Mouse (Mus musculus): ENCODE measurements at regions not wholly inside any gene's neighbourhood (a gene's known extent, or its start where the extent isn't known, plus 50 kb on each side); places are given as distances from the start of the nearest gene placed in this dataset.

GRCm38 (mm10) chr8:113065246-113066169, 495.7 kb downstream of the Cntnap4 start:
- no peak overlapping the region for H3K27ac ChIP-seq (ENCODE audit: insufficient read depth, low read depth, low read length)
- H3K4me3 ChIP-seq (ENCODE audit: insufficient read depth, low read length): no peak overlapping the region
- TF ChIP-seq POLR2A (IDR thresholded peaks at IDR 0.05; ENCODE audit: borderline replicate concordance, low read depth, low read length) (no peak), CTCF (IDR thresholded peaks at IDR 0.05; ENCODE audit: low read depth, low read length) (no peak)
- H3K4me1 ChIP-seq (ENCODE audit: control insufficient read depth, insufficient read depth, low read length): no peaks in the 10 kb centered on the region

GRCm38 (mm10) chr8:113066170-113066708, 496.4 kb downstream of the Cntnap4 start:
- Histone ChIP-seq H3K27ac (ENCODE audit: insufficient read depth, low read depth, low read length) (no peak overlapping the region), H3K4me3 (ENCODE audit: insufficient read depth, low read length) (no peak overlapping the region)

DNA sequence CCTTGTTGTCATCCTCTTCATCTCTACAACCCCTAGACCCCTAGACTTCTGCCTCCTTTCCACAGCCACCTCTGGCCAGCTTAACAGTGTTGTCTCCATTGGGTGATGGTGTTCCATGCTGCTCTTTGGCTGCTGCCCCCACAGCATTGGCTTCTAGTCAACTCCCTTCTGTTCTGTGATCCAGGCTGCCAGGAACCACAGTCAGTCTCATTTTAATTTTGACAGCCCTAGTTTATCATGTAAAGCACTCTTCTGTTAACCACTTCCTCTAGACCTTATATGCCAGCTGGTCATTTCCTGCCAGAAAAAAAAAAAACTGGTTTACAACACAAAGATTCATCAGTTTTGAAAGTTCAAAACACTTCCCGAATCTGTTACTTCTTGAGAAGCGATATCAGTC, 514.1 kb downstream of the Cntnap4 start:
- Histone ChIP-seq H3K4me1 (ENCODE audit: control insufficient read depth, insufficient read depth, low read length) (no peaks in the 10 kb centered on the region), H3K27ac (ENCODE audit: insufficient read depth, low read depth, low read length) (no peak overlapping the region), H3K4me3 (ENCODE audit: insufficient read depth, low read length) (no peak overlapping the region)
- TF ChIP-seq CTCF (IDR thresholded peaks at IDR 0.05; ENCODE audit: low read depth, low read length): no peak
- TF ChIP-seq POLR2A (IDR thresholded peaks at IDR 0.05; ENCODE audit: borderline replicate concordance, low read depth, low read length): no peak

More at GRCm38 (mm10) chr8:113066170-113066708, 496.4 kb downstream of the Cntnap4 start:
- no peaks in the 10 kb centered on the region for H3K4me1 ChIP-seq (ENCODE audit: control insufficient read depth, insufficient read depth, low read length)
- TF ChIP-seq CTCF (IDR thresholded peaks at IDR 0.05; ENCODE audit: low read depth, low read length): no peak
- TF ChIP-seq POLR2A (IDR thresholded peaks at IDR 0.05; ENCODE audit: borderline replicate concordance, low read depth, low read length): no peak

DNA sequence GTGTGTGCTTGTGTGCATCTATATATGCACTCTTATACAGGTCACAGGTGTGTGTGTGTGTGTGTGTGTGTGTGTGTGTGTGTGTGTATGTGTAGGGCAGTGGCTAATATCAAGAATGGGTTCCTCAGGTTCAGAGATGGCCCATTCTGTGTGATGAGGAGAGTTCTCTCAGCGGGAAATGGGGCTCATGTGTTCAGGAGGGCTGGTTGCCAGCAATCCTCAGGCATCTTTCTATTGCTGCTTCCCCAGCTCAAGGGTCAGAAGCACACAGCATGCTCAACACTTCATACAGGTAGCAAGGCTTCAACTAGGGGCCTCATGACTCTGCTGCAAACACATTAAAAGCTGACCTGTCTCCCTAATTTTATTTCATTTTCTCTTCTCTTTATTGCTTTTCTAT, 517.7 kb downstream of the Cntnap4 start:
- no peak overlapping the region for H3K27ac ChIP-seq (ENCODE audit: insufficient read depth, low read depth, low read length)
- no peaks in the 10 kb centered on the region for H3K4me1 ChIP-seq (ENCODE audit: control insufficient read depth, insufficient read depth, low read length)
- no peak overlapping the region for H3K4me3 ChIP-seq (ENCODE audit: insufficient read depth, low read length)
- TF ChIP-seq CTCF (IDR thresholded peaks at IDR 0.05; ENCODE audit: low read depth, low read length) (no peak), POLR2A (IDR thresholded peaks at IDR 0.05; ENCODE audit: borderline replicate concordance, low read depth, low read length) (no peak)

DNA sequence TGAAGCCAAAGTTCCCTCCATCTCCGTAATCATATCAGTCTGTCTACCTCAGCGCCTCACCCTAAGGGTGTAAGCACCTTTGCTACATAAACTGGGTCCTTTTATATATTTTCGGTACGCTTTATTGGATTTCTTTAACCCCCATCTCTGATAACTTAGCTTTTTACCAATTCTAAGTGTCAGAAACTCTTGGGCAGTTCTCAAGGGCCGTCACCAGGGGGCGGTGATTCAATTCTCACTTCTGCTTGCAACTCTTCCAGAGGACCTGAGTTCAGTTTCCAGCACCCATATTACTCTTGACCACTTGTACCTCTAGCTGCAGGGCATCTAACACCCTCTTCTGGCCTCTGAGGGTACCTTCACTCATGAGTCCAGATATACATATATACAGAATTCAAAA, 523.7 kb upstream of the Mon1b start:
- no peaks in the 10 kb centered on the region for H3K4me1 ChIP-seq (ENCODE audit: control insufficient read depth, insufficient read depth, low read length)
- H3K4me3 ChIP-seq (ENCODE audit: insufficient read depth, low read length): no peak overlapping the region
- TF ChIP-seq POLR2A (IDR thresholded peaks at IDR 0.05; ENCODE audit: borderline replicate concordance, low read depth, low read length): no peak
- TF ChIP-seq CTCF (IDR thresholded peaks at IDR 0.05; ENCODE audit: low read depth, low read length): no peak
- H3K27ac ChIP-seq (ENCODE audit: insufficient read depth, low read depth, low read length): no peak overlapping the region

DNA sequence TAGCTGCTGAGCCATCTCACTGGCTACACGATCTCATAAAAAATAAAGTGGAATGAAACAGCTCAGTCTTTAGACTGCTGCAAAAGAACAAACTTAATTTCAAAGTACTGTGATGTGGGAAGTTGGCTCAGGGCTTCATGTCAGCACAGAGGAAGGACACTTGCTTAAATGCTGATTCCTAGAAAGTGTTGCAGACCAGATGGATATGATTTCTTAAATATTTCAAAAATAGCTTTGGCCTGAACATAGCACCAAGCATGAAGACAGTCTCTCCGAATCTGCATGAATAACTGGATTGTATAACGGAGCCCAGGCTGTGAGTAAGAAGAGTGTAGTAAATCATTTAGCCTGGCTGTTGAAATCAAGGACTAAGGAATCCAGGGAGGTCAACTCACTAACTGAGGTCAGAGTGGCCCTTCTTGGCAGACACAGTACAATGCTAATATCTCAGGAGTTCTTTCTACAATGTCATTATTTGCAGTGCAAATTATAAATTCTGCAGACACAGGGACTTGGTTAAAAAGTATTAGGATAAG, 521.2 kb upstream of the Mon1b start:
- no peaks in the 10 kb centered on the region for H3K4me1 ChIP-seq (ENCODE audit: control insufficient read depth, insufficient read depth, low read length)
- TF ChIP-seq POLR2A (IDR thresholded peaks at IDR 0.05; ENCODE audit: borderline replicate concordance, low read depth, low read length) (no peak), CTCF (IDR thresholded peaks at IDR 0.05; ENCODE audit: low read depth, low read length) (no peak)
- no peak overlapping the region for H3K4me3 ChIP-seq (ENCODE audit: insufficient read depth, low read length)
- no peak overlapping the region for H3K27ac ChIP-seq (ENCODE audit: insufficient read depth, low read depth, low read length)

GRCm38 (mm10) chr8:113117241-113117640, 518.1 kb upstream of the Mon1b start:
- Histone ChIP-seq H3K27ac (ENCODE audit: insufficient read depth, low read depth, low read length) (no peak overlapping the region), H3K4me3 (ENCODE audit: insufficient read depth, low read length) (no peak overlapping the region), H3K4me1 (ENCODE audit: control insufficient read depth, insufficient read depth, low read length) (no peaks in the 10 kb centered on the region)
- no peak for TF ChIP-seq CTCF (IDR thresholded peaks at IDR 0.05; ENCODE audit: low read depth, low read length)
- TF ChIP-seq POLR2A (IDR thresholded peaks at IDR 0.05; ENCODE audit: borderline replicate concordance, low read depth, low read length): no peak

DNA sequence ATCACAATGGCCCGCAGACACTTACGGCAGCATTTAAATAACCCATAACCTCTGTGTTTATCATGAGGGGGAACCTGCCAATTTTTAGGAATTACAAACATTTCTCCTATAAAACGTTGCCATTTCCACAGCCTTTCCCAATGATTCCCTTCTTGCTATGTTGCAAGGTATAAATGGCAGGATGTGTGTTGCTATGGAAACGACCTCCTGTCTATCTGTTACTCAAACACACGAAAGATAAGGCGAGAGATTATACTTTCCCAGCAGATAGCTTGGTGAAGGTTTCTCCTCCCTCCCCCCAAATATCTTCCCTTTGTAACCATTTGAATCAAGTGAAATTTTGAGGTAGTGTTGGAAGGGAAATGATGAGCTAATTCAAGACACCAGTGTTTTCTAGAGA, 509.8 kb upstream of the Mon1b start:
- no peak overlapping the region for H3K4me3 ChIP-seq (ENCODE audit: insufficient read depth, low read length)
- no peak overlapping the region for H3K27ac ChIP-seq (ENCODE audit: insufficient read depth, low read depth, low read length)
- no peaks in the 10 kb centered on the region for H3K4me1 ChIP-seq (ENCODE audit: control insufficient read depth, insufficient read depth, low read length)
- TF ChIP-seq CTCF (IDR thresholded peaks at IDR 0.05; ENCODE audit: low read depth, low read length) (no peak), POLR2A (IDR thresholded peaks at IDR 0.05; ENCODE audit: borderline replicate concordance, low read depth, low read length) (no peak)

GRCm38 (mm10) chr8:113137361-113137760, 498.0 kb upstream of the Mon1b start:
- TF ChIP-seq CTCF (IDR thresholded peaks at IDR 0.05; ENCODE audit: low read depth, low read length) (no peak), POLR2A (IDR thresholded peaks at IDR 0.05; ENCODE audit: borderline replicate concordance, low read depth, low read length) (no peak)
- no peak overlapping the region for H3K27ac ChIP-seq (ENCODE audit: insufficient read depth, low read depth, low read length)
- no peaks in the 10 kb centered on the region for H3K4me1 ChIP-seq (ENCODE audit: control insufficient read depth, insufficient read depth, low read length)
- no peak overlapping the region for H3K4me3 ChIP-seq (ENCODE audit: insufficient read depth, low read length)

DNA sequence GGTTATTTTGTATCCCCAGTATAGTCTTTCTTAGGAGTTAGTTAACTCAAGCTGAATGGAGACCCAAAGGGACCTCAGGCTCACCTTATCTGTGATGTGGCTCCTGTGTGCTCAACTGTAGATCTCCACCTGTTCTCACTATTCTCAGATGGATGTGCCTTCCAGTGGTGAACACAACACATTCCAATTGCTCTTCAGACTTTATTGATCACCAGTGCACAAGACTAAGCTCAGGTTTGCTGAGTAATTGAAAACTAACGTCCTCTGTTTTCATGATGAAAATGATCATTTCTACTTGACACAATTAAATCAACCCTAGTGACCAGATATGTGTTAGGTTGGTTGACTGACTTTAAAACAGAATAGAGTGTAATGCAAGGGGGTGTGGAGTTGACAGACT, 495.4 kb upstream of the Mon1b start:
- Histone ChIP-seq H3K4me3 (ENCODE audit: insufficient read depth, low read length) (no peak overlapping the region), H3K27ac (ENCODE audit: insufficient read depth, low read depth, low read length) (no peak overlapping the region), H3K4me1 (ENCODE audit: control insufficient read depth, insufficient read depth, low read length) (no peaks in the 10 kb centered on the region)
- TF ChIP-seq CTCF (IDR thresholded peaks at IDR 0.05; ENCODE audit: low read depth, low read length): no peak
- no peak for TF ChIP-seq POLR2A (IDR thresholded peaks at IDR 0.05; ENCODE audit: borderline replicate concordance, low read depth, low read length)

All from bone marrow macrophage, adult 2 months (primary cell).